Mouse (Mus musculus) B cell, adult 62 days (primary cell): Measurements from ENCODE around the gene Irak3. TPM values are rescaled to one million over a fixed set of nuclear protein-coding genes. Genes with fewer than 3 reads are reported as not detected.

Source experiments
- total RNA-seq: library from RNA; stranded (reverse); gene quantifications from 4 replicates; pipeline ENCODE4 v1.2.4, GENCODE M21; 2023

The Irak3 gene
- 98.9 to 108 TPM (median 100 TPM) in 4 replicates for total RNA-seq

DNA sequence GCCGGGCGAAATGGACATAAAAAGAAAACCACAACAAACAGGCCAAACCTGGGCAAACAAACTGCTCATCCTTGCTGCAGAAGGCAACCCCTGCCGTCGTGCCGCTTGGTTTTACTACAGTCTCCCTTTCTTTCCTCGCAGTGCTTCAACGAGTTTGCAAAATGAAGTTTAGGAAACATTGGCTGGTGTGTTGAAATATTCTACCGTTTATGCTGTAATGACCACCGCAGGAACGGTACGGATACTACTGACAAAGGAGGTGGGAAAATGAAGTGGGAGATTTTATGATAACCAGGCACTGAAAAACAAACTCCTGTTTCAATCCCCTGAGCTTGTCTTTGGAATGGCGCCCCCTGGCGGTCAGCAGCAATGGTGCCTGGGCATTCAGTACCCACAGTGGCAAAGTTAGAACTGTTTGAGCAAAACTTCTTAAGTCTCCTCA lies at the start of gene Irak3:
Gene Irak3, minus strand, starts transcription at position 170 of the 442 bp plus-strand sequence.

DNA sequence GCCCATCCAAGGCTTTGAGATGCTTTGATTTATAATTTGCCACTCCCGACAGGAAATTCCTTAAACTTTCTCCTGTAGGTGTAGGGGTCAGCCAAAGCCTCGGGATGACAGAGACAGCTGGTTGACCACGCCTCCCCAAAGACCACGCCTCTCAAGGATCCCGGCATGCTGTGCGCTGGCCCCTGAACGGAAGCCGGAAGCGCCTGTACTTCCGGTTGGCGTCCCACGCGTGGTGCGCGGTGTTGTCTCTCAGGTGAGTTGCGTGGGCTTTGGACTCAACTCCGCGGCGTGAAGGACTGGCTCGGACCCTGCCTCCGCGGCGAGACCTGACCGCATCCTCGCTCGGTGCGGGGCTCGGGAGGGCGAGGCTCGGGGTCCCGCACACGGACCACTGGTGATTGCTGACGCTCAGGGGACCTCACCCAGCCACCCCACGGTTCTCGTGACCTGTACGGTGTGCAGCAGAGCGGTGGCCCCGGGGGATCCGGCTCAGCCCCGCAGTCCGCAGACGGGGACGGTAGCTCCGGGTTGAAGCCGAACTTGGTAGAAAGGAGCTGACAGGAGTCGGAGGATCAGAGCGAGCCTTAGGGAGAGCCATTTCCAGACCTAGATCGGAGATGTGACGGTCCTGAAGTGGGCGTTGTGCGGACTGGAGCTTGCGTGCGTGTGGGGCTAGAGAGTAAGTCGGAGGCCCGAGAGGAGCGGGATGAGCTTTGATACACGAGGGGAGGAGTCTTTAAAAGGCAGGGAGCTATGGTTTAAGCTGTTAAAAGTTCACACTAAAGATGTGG lies 25.1 kb upstream of the Irak3 start, which contains the start of gene Llph:
Gene Llph, plus strand, starts transcription at position 200 of the 791 bp plus-strand sequence.

DNA sequence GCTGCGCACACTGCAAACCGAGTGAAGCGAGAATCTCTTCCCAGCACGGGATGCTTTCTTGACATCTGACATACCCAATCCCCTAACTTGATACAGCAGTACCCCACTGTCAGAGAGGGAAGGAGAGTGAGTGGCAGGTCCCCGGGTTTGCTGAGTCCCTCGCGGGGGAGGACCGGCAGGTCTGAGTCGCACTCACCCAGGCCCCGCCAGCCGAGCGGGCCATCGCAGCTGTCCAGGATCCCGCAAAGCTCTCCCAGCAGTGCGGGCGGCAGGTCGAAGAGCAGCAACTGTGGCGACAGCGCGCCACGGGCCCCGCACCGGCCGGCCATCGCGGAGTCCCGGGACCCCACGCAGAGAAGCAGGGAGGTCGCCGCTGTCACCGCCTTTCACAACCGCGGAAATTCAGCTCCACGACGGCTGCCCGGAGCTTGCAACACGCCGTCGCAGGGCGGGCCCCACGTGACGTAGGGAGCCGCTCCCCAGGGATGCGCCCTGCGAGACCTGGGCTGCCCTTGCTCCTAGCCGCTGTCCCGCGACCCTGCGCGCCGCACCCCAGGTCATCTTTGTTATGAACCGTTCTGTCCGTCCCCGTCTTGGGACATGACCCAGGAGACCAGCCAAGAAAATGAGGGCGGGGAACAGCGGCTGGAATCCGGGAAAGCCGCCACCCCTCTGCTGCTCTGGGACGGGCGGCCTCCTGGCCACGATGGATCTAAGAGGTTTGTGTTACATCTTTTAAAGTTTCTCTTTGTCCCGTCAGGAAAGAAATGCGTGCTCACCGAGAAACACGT lies 604 bp downstream of the Irak3 start, which contains the start of gene Tmbim4:
Gene Tmbim4, plus strand, starts transcription at position 460 of the 791 bp plus-strand sequence.

GRCm38 (mm10) chr10:120112507-120113396 lies 89.2 kb downstream of the Irak3 start, which contains the start of gene Helb:
TSS of gene Helb (minus strand) at chr10:120112987.

Other genes with a start within 250 kb of the Irak3 start
- 36.0 to 43.5 TPM (median 37.6 TPM) in 4 replicates for gene Helb, start 89.1 kb downstream of the Irak3 start, total RNA-seq
- gene Tmbim4, start 540 bp downstream of the Irak3 start, total RNA-seq, result 266 to 328 TPM (median 281 TPM) in 4 replicates
- gene Llph, start 24.9 kb upstream of the Irak3 start, total RNA-seq, result 39.8 to 50.9 TPM (median 47.6 TPM) in 4 replicates